Mouse (Mus musculus) intestine, embryonic 15.5 days (tissue): ENCODE measurements around the gene C130026I21Rik. TPM values are rescaled to one million over a fixed set of nuclear protein-coding genes. Genes with fewer than 3 reads are reported as not detected.
A peak's percentile ranks its signal among the peaks of the same experiment; 100 is the strongest.
"Not testable (repeated sequence)": the region's sequence is repeated elsewhere in the genome, so short reads cannot be mapped to it uniquely, and the experiment has no call there.

ENCODE experiments used
- ATAC-seq: fragments of 200-750 bp; cut with Nextera tagmentation; 2 replicates; pipeline ENCODE4 v1.8.0; 2017; ENCODE audit warnings: moderate TSS enrichment, moderate library complexity
- H3K27ac ChIP-seq: fragments of 300-500 bp; sonication (generic); 2 replicates; pipeline ENCODE4 v1.5.1; 2015; ENCODE audit warnings: mild to moderate bottlenecking, inconsistent platforms
- H3K27me3 ChIP-seq: fragments of 300-500 bp; sonication (generic); replicated peaks from 2 replicates; pipeline ENCODE4 v1.6.1; 2015; ENCODE audit warnings: inconsistent platforms
- H3K36me3 ChIP-seq: fragments of 300-500 bp; sonication (generic); 2 replicates; pipeline ENCODE4 v1.6.1; 2015; ENCODE audit warnings: inconsistent platforms
- H3K4me1 ChIP-seq: fragments of 300-500 bp; sonication (generic); replicated peaks from 2 replicates; pipeline ENCODE4 v1.6.1; 2015; ENCODE audit warnings: inconsistent platforms
- H3K4me2 ChIP-seq: fragments of 300-500 bp; sonication (generic); replicated peaks from 2 replicates; pipeline ENCODE4 v1.6.1; 2015; ENCODE audit warnings: mild to moderate bottlenecking, inconsistent platforms
- H3K4me3 ChIP-seq: fragments of 300-500 bp; sonication (generic); replicated peaks from 2 replicates; pipeline ENCODE4 v1.5.1; 2015; ENCODE audit warnings: inconsistent platforms
- H3K9ac ChIP-seq: fragments of 300-500 bp; sonication (generic); 2 replicates; pipeline ENCODE4 v1.6.1; 2015; ENCODE audit warnings: inconsistent platforms
- H3K9me3 ChIP-seq: fragments of 300-500 bp; sonication (generic); 2 replicates; pipeline ENCODE4 v1.6.1; 2016; ENCODE audit warnings: inconsistent platforms
- WGBS: fragments of 180-500 bp; shearing (Covaris S2); methylation state at CpG from one replicate; pipeline ENCODE4 v1.1.7; 2015; 5-methylcytosine and 5-hydroxymethylcytosine counted together
- polyA plus RNA-seq: library from polyadenylated mRNA; unstranded; fragments of >200 nt; fragmentation: Nextera tagmentation; extraction: Ambion mirVana; gene quantifications from 2 replicates; pipeline ENCODE4 v1.2.1, GENCODE M21; 2015

The C130026I21Rik gene
- polyA plus RNA-seq, 1 experiment from 2014 or later = 0.82 TPM

- 58% methylated on average over 2 of the region's 5 CpGs for WGBS
- not testable (repeated sequence) for H3K4me2 ChIP-seq, H3K36me3 ChIP-seq, H3K27me3 ChIP-seq, H3K9ac ChIP-seq, H3K9me3 ChIP-seq, H3K4me1 ChIP-seq, H3K27ac ChIP-seq, ATAC-seq, H3K4me3 ChIP-seq
Measured at GRCm38 (mm10) chr1:84993688-84994319, 276.6 kb downstream of the C130026I21Rik start.

- not testable (repeated sequence) for H3K4me2 ChIP-seq, H3K36me3 ChIP-seq
Measured at GRCm38 (mm10) chr1:84993235-84993634, 277.1 kb downstream of the C130026I21Rik start.

GRCm38 (mm10) chr1:84992827-84993226 lies 277.5 kb downstream of the C130026I21Rik start:
- not testable (repeated sequence) for H3K9me3 ChIP-seq, H3K4me3 ChIP-seq, H3K36me3 ChIP-seq, H3K4me2 ChIP-seq, H3K4me1 ChIP-seq, H3K27me3 ChIP-seq, H3K27ac ChIP-seq, ATAC-seq, H3K9ac ChIP-seq
- WGBS = no CpG with 5 or more reads among the region's 3 CpGs

More at GRCm38 (mm10) chr1:84993235-84993634, 277.1 kb downstream of the C130026I21Rik start:
- ATAC-seq = peak; percentile 45; the same call in 1 of the 2 replicates
- no CpG with 5 or more reads among the region's 2 CpGs for WGBS
- H3K4me1 ChIP-seq, H3K27me3 ChIP-seq, H3K27ac ChIP-seq, H3K9ac ChIP-seq, H3K9me3 ChIP-seq, H3K4me3 ChIP-seq: not testable (repeated sequence)

- not testable (repeated sequence) for H3K27me3 ChIP-seq, H3K4me2 ChIP-seq, ATAC-seq, H3K27ac ChIP-seq, H3K4me3 ChIP-seq, H3K9me3 ChIP-seq, H3K36me3 ChIP-seq, H3K4me1 ChIP-seq, H3K9ac ChIP-seq
- WGBS = 85% methylated on average over 7 of the region's 8 CpGs
Measured at GRCm38 (mm10) chr1:84989044-84989443, 281.3 kb downstream of the C130026I21Rik start.

GRCm38 (mm10) chr1:84987729-84988128 lies 282.6 kb downstream of the C130026I21Rik start:
- H3K27ac ChIP-seq, H3K4me1 ChIP-seq, H3K4me3 ChIP-seq, H3K4me2 ChIP-seq, H3K9ac ChIP-seq, ATAC-seq, H3K36me3 ChIP-seq, H3K9me3 ChIP-seq, H3K27me3 ChIP-seq: not testable (repeated sequence)
- WGBS = 78% methylated on average over 8 of the region's 8 CpGs

- H3K36me3 ChIP-seq, ATAC-seq: not testable (repeated sequence)
- WGBS = 5% methylated on average over 12 of the region's 12 CpGs
Measured at GRCm38 (mm10) chr1:84961779-84962178, 308.6 kb downstream of the C130026I21Rik start.

GRCm38 (mm10) chr1:84957713-84958112 lies 312.7 kb downstream of the C130026I21Rik start:
- not testable (repeated sequence) for H3K9me3 ChIP-seq, H3K4me3 ChIP-seq, H3K4me2 ChIP-seq, H3K4me1 ChIP-seq, H3K27me3 ChIP-seq, H3K27ac ChIP-seq, ATAC-seq, H3K9ac ChIP-seq, H3K36me3 ChIP-seq
- WGBS = 81% methylated on average over 4 of the region's 4 CpGs

More at GRCm38 (mm10) chr1:84961779-84962178, 308.6 kb downstream of the C130026I21Rik start:
- not testable (repeated sequence) for H3K27me3 ChIP-seq, H3K4me1 ChIP-seq, H3K4me2 ChIP-seq, H3K4me3 ChIP-seq, H3K9ac ChIP-seq, H3K9me3 ChIP-seq, H3K27ac ChIP-seq

- not testable (repeated sequence) for H3K4me3 ChIP-seq, H3K9ac ChIP-seq, H3K9me3 ChIP-seq, H3K27me3 ChIP-seq, H3K36me3 ChIP-seq, H3K4me2 ChIP-seq, ATAC-seq, H3K27ac ChIP-seq, H3K4me1 ChIP-seq
- whole genome bisulfite sequencing = 94% methylated on average over 3 of the region's 3 CpGs
Measured at GRCm38 (mm10) chr1:84956771-84957170, 313.6 kb downstream of the C130026I21Rik start.

GRCm38 (mm10) chr1:84952456-84953181 lies 317.7 kb downstream of the C130026I21Rik start:
- peaks cover 3% of the 10 kb centered on the region; the same call in 1 of the 2 replicates for H3K9me3 ChIP-seq
- H3K36me3 ChIP-seq = no peaks in the 10 kb centered on the region
- no peak overlapping the region for H3K9ac ChIP-seq
- no peak overlapping the region for H3K27ac ChIP-seq
- 73% methylated on average over 10 of the region's 10 CpGs for WGBS
- H3K4me3 ChIP-seq = no peak overlapping the region
- H3K27me3 ChIP-seq = no peaks in the 10 kb centered on the region
- peak; percentile 34; the same call in 1 of the 2 replicates for ATAC-seq
- no peaks in the 10 kb centered on the region for H3K4me1 ChIP-seq
- H3K4me2 ChIP-seq = no peak overlapping the region

GRCm38 (mm10) chr1:84951566-84951965 lies 318.8 kb downstream of the C130026I21Rik start:
- 89% methylated on average over 3 of the region's 3 CpGs for WGBS
- Histone ChIP-seq H3K4me2 (no peak overlapping the region), H3K4me3 (no peak overlapping the region), H3K9ac (no peak overlapping the region), H3K27me3 (no peaks in the 10 kb centered on the region), H3K4me1 (no peaks in the 10 kb centered on the region), H3K9me3 (no peaks in the 10 kb centered on the region), H3K27ac (no peak overlapping the region), H3K36me3 (no peaks in the 10 kb centered on the region)
- ATAC-seq = no peak

GRCm38 (mm10) chr1:84947390-84947789 lies 323.0 kb downstream of the C130026I21Rik start:
- Histone ChIP-seq H3K36me3 (no peaks in the 10 kb centered on the region), H3K27me3 (no peaks in the 10 kb centered on the region), H3K4me2 (no peak overlapping the region), H3K9ac (no peak overlapping the region), H3K27ac (no peak overlapping the region), H3K9me3 (no peaks in the 10 kb centered on the region), H3K4me1 (no peaks in the 10 kb centered on the region), H3K4me3 (no peak overlapping the region)
- 66% methylated on average over 2 of the region's 2 CpGs for WGBS
- ATAC-seq = no peak

GRCm38 (mm10) chr1:84945950-84946349 lies 324.4 kb downstream of the C130026I21Rik start:
- Histone ChIP-seq H3K9ac (no peak overlapping the region), H3K27me3 (no peaks in the 10 kb centered on the region), H3K36me3 (no peaks in the 10 kb centered on the region), H3K4me2 (no peak overlapping the region), H3K4me3 (no peak overlapping the region), H3K9me3 (no peaks in the 10 kb centered on the region), H3K4me1 (no peaks in the 10 kb centered on the region), H3K27ac (no peak overlapping the region)
- WGBS = 74% methylated on average over 3 of the region's 3 CpGs
- no peak for ATAC-seq

GRCm38 (mm10) chr1:84943549-84943948 lies 326.8 kb downstream of the C130026I21Rik start:
- no peak overlapping the region for H3K9ac ChIP-seq
- 85% methylated on average over 4 of the region's 4 CpGs for WGBS
- no peak overlapping the region for H3K4me3 ChIP-seq
- H3K27me3 ChIP-seq = no peaks in the 10 kb centered on the region
- no peaks in the 10 kb centered on the region for H3K36me3 ChIP-seq
- no peak overlapping the region for H3K27ac ChIP-seq
- no peaks in the 10 kb centered on the region for H3K4me1 ChIP-seq
- no peaks in the 10 kb centered on the region for H3K9me3 ChIP-seq
- no peak for ATAC-seq
- no peak overlapping the region for H3K4me2 ChIP-seq
